Mouse (Mus musculus) forebrain, embryonic 14.5 days (tissue): ENCODE data around the gene Top3a. TPM values are rescaled to one million over a fixed set of nuclear protein-coding genes. Genes with fewer than 3 reads are reported as not detected.

Source experiments
- ATAC-seq: fragments of 200-750 bp; cut with Nextera tagmentation; 2 replicates; pipeline ENCODE4 v1.8.0; 2017; ENCODE audit warnings: mild to moderate bottlenecking, moderate library complexity
- DNase-seq: peaks from one replicate; pipeline ENCODE4 v3.0.0-alpha.2; 2015; ENCODE audit warnings: low spot score
- H3K27ac ChIP-seq: fragments of 300-500 bp; sonication (generic); 2 replicates; pipeline ENCODE4 v1.5.1; 2014; ENCODE audit warnings: low read depth, mild to moderate bottlenecking, control low read depth, low read length, moderate library complexity
- H3K27me3 ChIP-seq: fragments of 300-500 bp; sonication (generic); replicated peaks from 2 replicates; pipeline ENCODE4 v1.6.1; 2014; ENCODE audit warnings: low read length, control low read depth, mixed read lengths; ENCODE audit not compliant: control insufficient read depth, insufficient read depth
- H3K36me3 ChIP-seq: fragments of 300-500 bp; sonication (generic); 2 replicates; pipeline ENCODE4 v1.6.1; 2014; ENCODE audit warnings: low read length, control low read depth; ENCODE audit not compliant: control insufficient read depth, insufficient read depth
- H3K4me1 ChIP-seq: fragments of 300-500 bp; sonication (generic); 2 replicates; pipeline ENCODE4 v1.6.1; 2014; ENCODE audit warnings: antibody characterized with exemption, low read length, control low read depth; ENCODE audit not compliant: control insufficient read depth, insufficient read depth
- H3K4me2 ChIP-seq: fragments of 300-500 bp; sonication (generic); 2 replicates; pipeline ENCODE4 v1.6.1; 2014; ENCODE audit warnings: mild to moderate bottlenecking, control low read depth, low read length
- H3K4me3 ChIP-seq: fragments of 300-500 bp; sonication (generic); 2 replicates; pipeline ENCODE4 v1.5.1; 2014; ENCODE audit warnings: low read depth, low read length, control low read depth
- H3K9ac ChIP-seq: fragments of 300-500 bp; sonication (generic); 2 replicates; pipeline ENCODE4 v1.6.1; 2014; ENCODE audit warnings: mild to moderate bottlenecking, low read length, control low read depth, moderate library complexity
- H3K9me3 ChIP-seq: fragments of 300-500 bp; sonication (generic); replicated peaks from 2 replicates; pipeline ENCODE4 v1.6.1; 2016; ENCODE audit warnings: low read length, control low read depth, mixed read lengths; ENCODE audit not compliant: control insufficient read depth
- WGBS: fragments of 180-500 bp; shearing (Covaris S2); extraction: QIAGEN DNeasy Blood & Tissue Kit; methylation state at CpG from one replicate; pipeline ENCODE4 v1.1.7; 2014; 5-methylcytosine and 5-hydroxymethylcytosine counted together
- microRNA-seq: library from miRNA; unstranded; fragments of <30 nt; microRNA quantifications from one replicate; pipeline ENCODE4, GENCODE M21; 2016
- polyA plus RNA-seq: library from polyadenylated mRNA; unstranded; fragments of >200 nt; fragmentation: Nextera tagmentation; extraction: Ambion mirVana; gene quantifications from 2 replicates; pipeline ENCODE4 v1.2.1, GENCODE M21; 2014

The Top3a gene
- polyA plus RNA-seq, 1 experiment from 2014 or later, result 7.3 TPM

DNA sequence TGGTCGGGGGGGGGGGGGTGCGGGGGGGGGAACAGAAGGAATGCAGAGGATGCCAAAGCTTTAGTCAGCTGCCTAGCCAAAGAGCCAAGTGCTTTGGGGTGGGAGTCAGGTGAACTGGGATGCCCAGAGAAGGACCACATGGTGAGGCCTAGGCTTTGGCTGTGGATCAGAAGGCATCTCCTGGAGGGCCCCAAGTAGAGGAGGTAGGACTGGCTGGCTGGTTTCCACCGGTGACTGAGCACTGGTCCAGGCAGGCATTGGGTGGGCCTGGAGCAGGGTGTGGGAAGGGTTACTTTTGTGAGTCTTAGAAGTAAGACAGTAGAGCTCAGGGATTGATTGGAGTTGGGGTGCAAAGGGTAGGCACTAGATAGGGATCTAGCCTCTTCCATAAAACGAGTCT lies 75.6 kb downstream of the Top3a start:
- Histone ChIP-seq H3K4me1 (peaks cover 23% of the 10 kb centered on the region), H3K9me3 (no peaks in the 10 kb centered on the region), H3K4me3 (no peak overlapping the region), H3K27ac (no peak overlapping the region), H3K4me2 (peak overlapping the region; percentile 68), H3K36me3 (peaks cover 30% of the 10 kb centered on the region), H3K27me3 (no peaks in the 10 kb centered on the region), H3K9ac (no peak overlapping the region)
- DNase-seq (no peak), ATAC-seq (no peak)
- 74% methylated on average over 3 of the region's 4 CpGs for WGBS

DNA sequence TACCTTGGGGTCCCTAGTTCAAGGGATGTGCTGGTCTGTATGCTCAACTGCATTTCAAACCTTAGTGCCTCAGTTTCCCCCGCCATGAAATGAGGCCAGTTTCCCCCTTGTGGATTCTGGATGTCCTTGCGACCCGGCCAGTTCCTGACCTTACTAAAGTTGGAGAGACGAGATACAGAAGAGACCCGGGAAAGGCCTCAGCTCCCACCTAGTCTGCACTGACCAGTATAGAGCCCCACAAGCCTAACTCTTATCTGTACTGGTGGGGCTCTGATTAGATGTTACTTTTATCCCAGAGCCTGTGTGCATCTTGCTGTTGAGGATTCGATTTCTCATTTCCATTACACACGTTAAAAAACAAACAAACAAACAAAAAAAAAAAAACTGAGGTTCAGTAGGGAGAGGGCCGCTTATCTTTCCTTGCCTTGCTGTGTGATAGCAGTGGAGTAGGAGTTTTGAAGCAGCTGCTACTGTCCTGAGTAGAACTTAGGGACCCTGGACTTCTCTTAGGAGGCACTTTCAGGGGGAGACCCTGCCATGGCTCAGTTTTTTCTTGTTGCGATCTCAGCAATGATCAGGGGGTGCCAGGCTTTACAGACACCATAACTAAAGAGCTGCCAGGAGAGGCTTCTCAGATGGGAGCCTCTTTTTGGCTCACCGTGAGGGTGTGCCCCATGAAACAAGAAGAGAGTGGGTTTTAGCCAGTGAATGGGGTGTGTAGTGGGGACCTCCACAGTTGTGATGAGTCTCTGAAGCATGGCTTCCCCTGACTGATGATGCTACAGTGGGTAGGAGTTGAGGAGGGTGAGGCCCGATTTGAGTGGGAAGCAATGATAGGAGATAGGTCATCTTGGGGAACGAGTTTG lies 76.6 kb downstream of the Top3a start:
- Histone ChIP-seq H3K9me3 (no peaks in the 10 kb centered on the region), H3K36me3 (peaks cover 19% of the 10 kb centered on the region), H3K4me3 (peak overlapping the region; percentile 85), H3K4me2 (peak overlapping the region; percentile 68), H3K27ac (peak overlapping the region; percentile 89; the same call in 1 of the 2 replicates), H3K9ac (peak overlapping the region; percentile 92), H3K27me3 (no peaks in the 10 kb centered on the region), H3K4me1 (peaks cover 23% of the 10 kb centered on the region)
- DNase-seq (no peak), ATAC-seq (no peak)
- WGBS, result 20% methylated on average over 12 of the region's 12 CpGs

- WGBS, result 0% methylated on average over 54 of the region's 73 CpGs
- Histone ChIP-seq H3K9me3 (no peaks in the 10 kb centered on the region), H3K4me1 (peaks cover 23% of the 10 kb centered on the region), H3K4me2 (peak within 1 kb of the TSS; percentile 68), H3K27ac (peak within 1 kb of the TSS; percentile 89), H3K4me3 (peak within 1 kb of the TSS; percentile 85), H3K27me3 (no peaks in the 10 kb centered on the region), H3K9ac (peak within 1 kb of the TSS; percentile 92), H3K36me3 (peaks cover 11% of the 10 kb centered on the region)
- ATAC-seq (peak; percentile 88), DNase-seq (peak; percentile 96)
Measured at GRCm38 (mm10) chr11:60699524-60700075, 77.6 kb downstream of the Top3a start, which contains the start of gene Llgl1. TSS of gene Llgl1 (plus strand) at chr11:60699723.

GRCm38 (mm10) chr11:60698806-60699523 lies 78.2 kb downstream of the Top3a start:
- Histone ChIP-seq H3K4me3 (peak overlapping the region; percentile 85), H3K9me3 (no peaks in the 10 kb centered on the region), H3K9ac (peak overlapping the region; percentile 92), H3K27ac (peak overlapping the region; percentile 89), H3K27me3 (no peaks in the 10 kb centered on the region), H3K36me3 (peaks cover 6% of the 10 kb centered on the region; the same call in 1 of the 2 replicates), H3K4me1 (peaks cover 23% of the 10 kb centered on the region), H3K4me2 (peak overlapping the region; percentile 59)
- DNase-seq, result peak; percentile 72
- peak; percentile 42 for ATAC-seq
- WGBS, result 1% methylated on average over 22 of the region's 22 CpGs

DNA sequence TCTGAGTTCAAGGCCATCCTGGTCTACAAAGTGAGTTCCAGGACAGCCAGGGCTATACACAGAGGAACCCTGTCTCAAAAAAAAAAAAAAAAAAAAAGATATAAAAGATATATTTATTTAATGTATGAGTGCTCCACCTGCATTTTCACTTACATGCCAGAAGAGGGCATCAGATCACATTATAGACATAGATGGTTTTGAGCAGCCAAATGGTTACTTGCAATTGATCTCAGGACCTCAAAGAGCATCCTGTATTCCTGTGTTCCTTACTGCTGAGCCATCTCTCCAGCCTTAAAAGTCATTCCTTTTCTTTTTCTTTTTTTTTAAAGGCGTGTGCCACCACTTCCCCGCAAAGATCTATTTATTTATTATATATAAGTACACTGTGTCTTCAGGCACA lies 79.6 kb downstream of the Top3a start:
- WGBS, result 70% methylated on average over 2 of the region's 2 CpGs
- ATAC-seq (no peak), DNase-seq (peak; percentile 71)
- Histone ChIP-seq H3K9me3 (no peaks in the 10 kb centered on the region), H3K4me2 (no peak overlapping the region), H3K4me3 (no peak overlapping the region), H3K27me3 (no peaks in the 10 kb centered on the region), H3K4me1 (peaks cover 21% of the 10 kb centered on the region), H3K36me3 (no peaks in the 10 kb centered on the region), H3K27ac (no peak overlapping the region), H3K9ac (no peak overlapping the region)

GRCm38 (mm10) chr11:60696165-60696564 lies 81.0 kb downstream of the Top3a start:
- Histone ChIP-seq H3K27me3 (no peaks in the 10 kb centered on the region), H3K27ac (no peak overlapping the region), H3K4me2 (no peak overlapping the region), H3K9ac (no peak overlapping the region), H3K9me3 (no peaks in the 10 kb centered on the region), H3K4me3 (no peak overlapping the region), H3K4me1 (peaks cover 14% of the 10 kb centered on the region), H3K36me3 (no peaks in the 10 kb centered on the region)
- DNase-seq, result no peak
- ATAC-seq, result no peak
- WGBS, result 74% methylated on average over 1 of the region's 1 CpGs

Small RNAs within 50 kb of the gene (microRNA-seq; reads per million reads assigned to microRNA genes)
- gene Mir5100, result 0.53 reads per million

Other genes with a start within 250 kb of the Top3a start
- 17.8 and 21.5 TPM in 2 replicates for gene Alkbh5, start 241.0 kb downstream of the Top3a start, polyA plus RNA-seq
- 66.9 and 74.6 TPM in 2 replicates for gene Llgl1, start 77.6 kb downstream of the Top3a start, polyA plus RNA-seq
- 53.0 and 59.3 TPM in 2 replicates for gene Flii, start 50.1 kb downstream of the Top3a start, polyA plus RNA-seq
- gene Mief2, start 49.0 kb downstream of the Top3a start, polyA plus RNA-seq, result 20.5 and 20.7 TPM in 2 replicates
- 7.9 and 8.5 TPM in 2 replicates for gene Smcr8, start 159 bp upstream of the Top3a start, polyA plus RNA-seq
- 12.0 and 17.3 TPM in 2 replicates for gene Shmt1, start 34.4 kb upstream of the Top3a start, polyA plus RNA-seq
- gene Dhrs7b, start 53.3 kb upstream of the Top3a start, polyA plus RNA-seq, result 36.6 and 36.8 TPM in 2 replicates
- gene Tmem11, start 101.9 kb upstream of the Top3a start, polyA plus RNA-seq, result 67.8 and 68.2 TPM in 2 replicates
- 35.3 and 39.7 TPM in 2 replicates for gene Natd1, start 137.4 kb upstream of the Top3a start, polyA plus RNA-seq
- 23.6 and 23.7 TPM in 2 replicates for gene Map2k3, start 154.7 kb upstream of the Top3a start, polyA plus RNA-seq
- 1.0 and 1.4 TPM in 2 replicates for gene Kcnj12, start 245.2 kb upstream of the Top3a start, polyA plus RNA-seq